Mouse (Mus musculus) cerebellum, adult 2 months (tissue): Measurements from ENCODE around the gene Ppp1r12a. TPM values are rescaled to one million over a fixed set of nuclear protein-coding genes. Genes with fewer than 3 reads are reported as not detected.
A peak's percentile ranks its signal among the peaks of the same experiment; 100 is the strongest.

Experiments
- DNase-seq, 2 experiments: peaks; one replicate each; pipeline ENCODE4 v3.0.0; 2021
- H3K27ac ChIP-seq: fragments of 200-500 bp; 2 replicates; pipeline ENCODE4 v1.5.1; 2012; ENCODE audit warnings: low read length, control low read depth, inconsistent platforms; ENCODE audit not compliant: insufficient read depth
- H3K27me3 ChIP-seq: fragments of 200-500 bp; 2 replicates; pipeline ENCODE4 v1.6.1; 2012; ENCODE audit warnings: inconsistent platforms, mild to moderate bottlenecking, low read length, moderate library complexity; ENCODE audit not compliant: control insufficient read depth, insufficient read depth
- H3K4me1 ChIP-seq: fragments of 200-500 bp; 2 replicates; pipeline ENCODE4 v1.6.1; 2011; ENCODE audit warnings: low read length; ENCODE audit not compliant: control insufficient read depth, insufficient read depth
- H3K4me3 ChIP-seq: fragments of 200-500 bp; replicated peaks from 2 replicates; pipeline ENCODE3; 2011; ENCODE audit warnings: mild to moderate bottlenecking, low read depth, low read length, control low read depth; ENCODE audit not compliant: insufficient read depth
- CTCF ChIP-seq: fragments of 200-500 bp; IDR thresholded peaks from 2 replicates; pipeline ENCODE4 v1.5.1; 2011; ENCODE audit warnings: low read depth, mild to moderate bottlenecking, control low read depth, low read length, moderate library complexity, borderline replicate concordance; ENCODE audit not compliant: insufficient read depth
- POLR2A ChIP-seq: fragments of 200-500 bp; IDR thresholded peaks from 2 replicates; pipeline ENCODE4 v1.6.1; 2011; ENCODE audit warnings: low read length, control low read depth, borderline replicate concordance; ENCODE audit not compliant: insufficient read depth
- whole genome bisulfite sequencing: fragments of 180-500 bp; shearing (Covaris S2); methylation state at CpG from one replicate; pipeline ENCODE4 v1.1.7; 2018; 5-methylcytosine and 5-hydroxymethylcytosine counted together
- polyA plus RNA-seq: library from polyadenylated mRNA; depleted of rRNA; stranded (reverse); fragments of >200 nt; gene quantifications from 2 replicates; pipeline ENCODE4 v1.2.3, GENCODE M21; 2012; rRNA removed

Ppp1r12a gene
- 60.6 and 61.1 TPM in 2 replicates for polyA plus RNA-seq

DNA sequence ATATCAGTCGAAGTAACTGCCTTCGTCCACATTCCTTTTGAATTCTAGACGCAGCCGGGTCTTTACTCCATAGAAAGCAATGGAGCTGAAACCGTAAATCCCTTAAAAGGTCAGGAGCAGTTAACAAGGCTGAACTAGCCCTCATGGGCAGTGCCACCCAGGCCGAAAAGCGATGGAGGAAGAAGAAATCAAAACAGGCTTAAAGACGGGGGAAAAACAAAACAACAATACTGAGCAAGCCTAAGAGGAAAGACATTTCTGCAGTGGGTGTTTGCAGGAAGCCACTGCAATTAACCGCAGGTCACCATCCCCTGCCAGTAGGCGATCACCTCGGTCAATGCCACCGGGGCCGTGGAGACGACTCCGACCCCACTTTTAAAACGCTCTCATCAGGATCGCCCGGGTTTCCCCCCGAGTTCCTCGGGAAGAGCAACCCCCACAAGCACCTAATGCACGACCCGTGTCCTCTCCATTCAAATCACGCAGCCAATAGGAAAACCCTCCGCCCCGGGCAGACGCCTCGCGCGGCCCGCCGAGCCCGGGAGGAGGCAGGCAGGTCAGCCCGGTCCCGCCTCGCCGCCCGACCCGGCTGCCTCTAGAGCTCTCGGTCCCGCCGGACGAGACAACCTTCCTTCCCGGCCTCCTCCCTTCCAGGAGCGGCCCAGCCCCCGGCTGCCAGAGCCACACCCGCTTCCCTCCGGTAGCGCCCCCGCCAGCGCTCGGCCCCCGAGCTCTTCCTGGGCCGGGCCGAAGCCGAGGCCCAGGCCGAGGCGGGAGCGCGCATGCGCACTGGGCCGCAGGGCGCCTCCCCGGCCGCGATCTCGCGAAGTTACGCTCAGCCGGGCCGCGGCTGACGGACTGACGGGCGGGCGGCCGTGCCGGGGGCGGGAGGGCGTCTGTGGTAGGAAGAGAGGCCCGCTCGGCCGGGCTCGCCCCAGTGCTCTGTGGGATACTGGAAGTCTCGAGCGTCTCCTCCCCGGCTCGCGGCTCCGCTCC, at the start of gene Ppp1r12a:
Ppp1r12a (plus strand) TSS at position 933 of the 996 bp plus-strand sequence.
- under 1% methylated on average over 86 of the region's 89 CpGs for WGBS
- peak within 1 kb of the TSS; percentile 92 for H3K27ac ChIP-seq
- TF ChIP-seq POLR2A (peak; percentile 83), CTCF (no peak)
- peaks cover 4% of the 10 kb centered on the region; the same call in 1 of the 2 replicates for H3K4me1 ChIP-seq
- peak; percentile 95 to 96 for DNase-seq
- no peaks in the 10 kb centered on the region for H3K27me3 ChIP-seq
- peak within 1 kb of the TSS; percentile 97 for H3K4me3 ChIP-seq

DNA sequence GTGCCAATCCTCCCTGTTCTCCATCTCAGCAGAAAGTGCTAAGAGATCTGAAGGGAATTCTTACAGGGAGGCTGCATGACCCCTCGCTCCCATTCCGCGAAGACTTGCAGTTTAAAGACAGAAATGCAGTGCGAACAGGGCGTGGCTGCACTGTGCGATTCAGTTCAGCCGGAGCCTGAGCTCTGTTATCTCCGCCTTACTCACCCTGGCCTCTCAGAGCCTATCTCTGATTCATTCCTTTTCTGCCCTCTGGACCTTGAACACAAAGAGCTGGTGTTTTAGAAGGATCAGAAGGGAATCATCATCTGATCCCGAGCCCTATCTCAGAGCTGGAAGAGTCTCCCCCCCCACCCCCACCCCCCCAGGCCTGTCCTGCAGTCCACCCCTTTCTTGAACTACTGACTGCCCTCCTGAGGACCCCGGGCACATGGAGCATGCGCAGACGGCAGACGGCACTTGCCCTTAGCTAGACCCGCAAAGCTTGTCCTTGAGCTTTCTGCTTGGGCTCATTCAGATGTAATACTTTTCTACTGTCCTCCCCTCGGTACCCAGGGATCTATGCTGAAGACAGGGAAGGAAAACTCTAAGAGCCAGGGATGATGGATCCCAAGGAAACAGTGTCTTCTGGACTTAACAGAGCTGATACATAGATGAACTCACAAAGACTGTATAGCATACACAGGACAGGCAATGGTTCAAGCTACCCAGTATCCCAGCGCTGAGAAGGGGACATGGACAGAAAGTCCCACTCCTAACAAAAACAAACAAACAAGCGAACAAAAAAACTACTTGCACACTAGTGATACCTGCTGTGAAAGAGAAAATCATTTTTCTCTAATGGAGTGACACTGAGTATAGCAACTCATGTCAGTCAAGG, 48.4 kb upstream of the Ppp1r12a start:
- WGBS, result 50% methylated on average over 17 of the region's 17 CpGs

DNA sequence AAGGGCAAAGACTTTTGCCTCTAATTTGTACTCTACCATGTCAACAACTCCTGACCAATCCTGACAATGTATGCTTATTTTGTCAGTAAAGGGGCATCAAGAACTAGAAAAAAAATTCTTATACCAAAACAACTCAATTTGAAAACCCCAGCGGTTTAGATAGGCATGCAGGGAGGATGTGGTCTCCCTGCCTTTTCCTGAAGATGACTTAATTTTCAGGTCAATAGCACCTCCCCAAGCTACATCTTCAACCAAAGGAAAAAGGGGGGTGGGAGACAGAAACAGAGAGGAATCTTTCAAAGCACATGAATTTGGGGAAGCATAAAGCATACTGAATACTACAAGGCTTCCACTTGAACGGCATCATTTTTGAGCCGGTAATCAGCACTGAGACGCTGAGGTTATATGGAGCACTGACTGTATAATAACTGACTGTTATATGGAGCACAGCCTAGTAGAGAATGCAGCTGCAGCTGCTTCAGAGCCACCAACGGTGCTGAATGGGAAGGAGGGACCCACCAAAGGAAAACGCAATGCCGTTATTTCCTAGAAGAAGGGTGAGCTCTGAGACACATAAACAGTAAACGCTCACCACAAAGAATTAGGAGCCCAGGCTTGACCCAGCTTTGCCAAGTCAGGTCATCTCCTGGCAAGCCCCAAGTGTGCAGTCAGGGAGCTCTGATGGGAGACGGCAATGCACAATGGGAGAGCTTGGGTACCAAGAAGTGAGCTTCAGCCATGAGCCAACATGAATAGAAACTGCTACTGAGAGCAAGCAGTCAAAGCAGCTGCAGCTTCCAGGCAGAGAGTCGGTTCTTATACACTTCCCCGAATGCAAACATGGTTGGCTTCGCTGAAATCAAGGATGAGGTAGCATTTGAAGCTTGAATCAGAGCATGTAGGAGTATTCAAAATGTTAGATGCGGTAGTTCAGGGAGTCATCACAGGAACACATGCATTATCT, 43.5 kb upstream of the Ppp1r12a start:
- H3K27ac ChIP-seq, result no peak overlapping the region
- H3K4me3 ChIP-seq, result no peak overlapping the region
- TF ChIP-seq CTCF, result no peak
- no peak for TF ChIP-seq POLR2A
- DNase-seq, result no peak
- 71% methylated on average over 13 of the region's 13 CpGs for WGBS
- H3K27me3 ChIP-seq, result no peaks in the 10 kb centered on the region
- no peaks in the 10 kb centered on the region for H3K4me1 ChIP-seq

More for the DNA sequence above, 48.4 kb upstream of the Ppp1r12a start:
- no peak overlapping the region for H3K27ac ChIP-seq
- no peak for TF ChIP-seq POLR2A
- no peaks in the 10 kb centered on the region for H3K4me1 ChIP-seq
- peak overlapping the region; percentile 34 for H3K4me3 ChIP-seq
- no peaks in the 10 kb centered on the region for H3K27me3 ChIP-seq
- DNase-seq, result no peak

DNA sequence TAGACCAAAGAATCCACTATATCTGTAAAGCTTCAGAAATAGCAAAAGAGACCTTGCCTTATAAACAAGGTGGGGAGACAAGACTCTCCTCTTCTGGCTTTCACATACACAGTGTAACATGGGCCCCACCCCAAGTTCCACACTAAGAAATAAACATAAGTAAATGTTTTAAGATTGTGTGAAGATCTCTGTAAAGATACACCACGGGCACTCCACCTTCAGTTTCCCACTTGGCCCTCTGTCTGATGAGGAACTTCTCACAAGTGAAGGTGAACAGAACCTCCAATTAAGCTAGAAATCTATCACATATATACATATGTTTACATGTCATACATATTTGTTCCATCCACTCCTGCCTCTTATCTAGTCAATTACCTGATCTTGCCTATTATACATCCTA, 42.6 kb upstream of the Ppp1r12a start:
- TF ChIP-seq CTCF, result no peak
- TF ChIP-seq POLR2A, result no peak
- Histone ChIP-seq H3K27ac (no peak overlapping the region), H3K4me1 (no peaks in the 10 kb centered on the region), H3K27me3 (no peaks in the 10 kb centered on the region), H3K4me3 (no peak overlapping the region)
- no peak for DNase-seq
- 88% methylated on average over 1 of the region's 1 CpGs for WGBS

DNA sequence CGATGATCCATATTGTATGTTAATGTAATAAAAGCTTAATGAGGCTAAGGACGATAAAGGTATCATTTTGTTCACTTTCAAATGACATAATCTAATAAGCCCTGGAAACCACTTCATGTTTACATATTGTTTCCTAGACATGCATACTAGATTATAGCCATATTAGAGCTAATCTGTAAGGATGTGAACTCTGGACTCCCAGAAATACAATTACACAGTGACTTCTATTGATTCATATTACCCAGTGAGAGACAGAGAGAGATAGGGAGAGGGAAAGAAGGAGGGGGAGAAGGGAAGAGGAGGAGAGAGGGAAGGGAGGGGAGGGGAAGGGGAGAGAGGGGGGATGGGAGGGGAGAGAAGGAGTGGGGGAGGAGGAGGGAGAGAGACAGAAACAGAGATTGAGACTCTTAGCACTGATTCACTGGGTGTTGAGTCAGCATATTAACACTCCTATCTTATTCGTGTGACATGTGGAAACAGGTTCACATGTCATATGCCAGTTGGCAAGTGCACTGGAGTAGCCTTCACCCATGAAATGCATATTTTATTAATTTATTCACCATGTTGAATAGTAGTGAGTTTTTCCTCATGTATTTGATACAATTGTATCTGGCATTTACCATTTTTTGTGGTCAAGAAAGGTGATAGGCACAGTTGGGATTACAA, 36.9 kb upstream of the Ppp1r12a start:
- no peak for DNase-seq
- WGBS, result 71% methylated on average over 3 of the region's 3 CpGs
- Histone ChIP-seq H3K4me1 (no peaks in the 10 kb centered on the region), H3K4me3 (no peak overlapping the region), H3K27ac (no peak overlapping the region), H3K27me3 (no peaks in the 10 kb centered on the region)
- TF ChIP-seq CTCF (no peak), POLR2A (no peak)

DNA sequence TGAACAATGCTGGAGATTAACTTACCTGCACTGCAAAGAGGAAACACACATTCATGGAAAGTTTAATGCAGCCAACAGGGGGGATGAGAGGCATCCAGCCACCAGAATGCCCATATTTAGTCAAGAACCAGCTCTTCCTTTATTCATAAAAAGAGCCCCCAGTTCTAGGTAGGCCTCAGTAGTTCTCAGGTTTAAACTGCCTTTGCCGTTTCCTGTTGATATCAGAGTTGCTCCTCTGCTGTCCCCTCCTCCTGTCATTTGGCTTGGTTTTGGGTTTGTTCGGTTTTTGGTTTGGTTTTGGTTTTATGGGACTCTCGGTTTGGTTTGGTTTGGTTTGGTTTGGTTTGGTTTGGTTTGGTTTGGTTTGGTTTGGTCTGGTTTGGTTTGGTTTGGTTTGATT, 32.8 kb upstream of the Ppp1r12a start:
- Histone ChIP-seq H3K27me3 (no peaks in the 10 kb centered on the region), H3K4me3 (no peak overlapping the region), H3K4me1 (no peaks in the 10 kb centered on the region), H3K27ac (no peak overlapping the region)
- no peak for DNase-seq
- TF ChIP-seq POLR2A (no peak), CTCF (no peak)
- WGBS, result 97% methylated on average over 3 of the region's 3 CpGs
